Mouse (Mus musculus) left cerebral cortex, postnatal 10 days (tissue): ENCODE data around the gene Gm28269. TPM values are rescaled to one million over a fixed set of nuclear protein-coding genes. Genes with fewer than 3 reads are reported as not detected.

ENCODE experiments used
- DNase-seq, 2 experiments: peaks; one replicate each; pipeline ENCODE4 v3.0.0; 2021 to 2022; ENCODE audit warnings: low spot score in 2 of 2, mixed read lengths in 1 of 2; ENCODE audit errors: extremely low spot score in 1 of 2
- intact Hi-C: fragments of 180-260 bp; cut with DNase I; formaldehyde crosslinking; loops from one replicate; pipeline ENCODE4 v1.15.1; 2025
- total RNA-seq, 2 experiments: library from RNA; stranded (reverse); gene quantifications; 2 replicates each; pipeline ENCODE4 v1.2.3; 2021

Gm28269 gene
- total RNA-seq, result not detected

GRCm38 (mm10) chrX:21744997-21745396 lies at the start of gene Gm28269:
Gene Gm28269, minus strand, starts transcription at chrX:21745097.
- intact Hi-C loops, result no loop called here
- no peak for DNase-seq

GRCm38 (mm10) chrX:21716885-21717284 lies 28.0 kb downstream of the Gm28269 start:
- intact Hi-C loops, result no loop called here
- no peak for DNase-seq

GRCm38 (mm10) chrX:21715293-21715692 lies 29.6 kb downstream of the Gm28269 start:
- intact Hi-C loops, result no loop called here
- DNase-seq, result no peak

- intact Hi-C loops, result no loop called here
- no peak for DNase-seq
Observed at GRCm38 (mm10) chrX:21714829-21715228, 30.1 kb downstream of the Gm28269 start, which contains the start of gene Slc6a14. Gene Slc6a14, plus strand, starts transcription at chrX:21714896.

GRCm38 (mm10) chrX:21704470-21704869 lies 40.4 kb downstream of the Gm28269 start:
- intact Hi-C loops, result no loop called here
- DNase-seq, result no peak

GRCm38 (mm10) chrX:21701646-21702045 lies 43.3 kb downstream of the Gm28269 start:
- no peak for DNase-seq
- intact Hi-C loops, result no loop called here

- intact Hi-C loops, result no loop called here
Observed at GRCm38 (mm10) chrX:21695687-21696086, 49.2 kb downstream of the Gm28269 start.

GRCm38 (mm10) chrX:21695220-21695619 lies 49.7 kb downstream of the Gm28269 start:
- DNase-seq, result no peak
- intact Hi-C loops, result no loop called here

More at GRCm38 (mm10) chrX:21695687-21696086, 49.2 kb downstream of the Gm28269 start:
- DNase-seq, result no peak

Other genes with a start within 250 kb of the Gm28269 start
- not detected for gene Slc6a14, start 30.2 kb downstream of the Gm28269 start, total RNA-seq